Mouse (Mus musculus) adipocyte (in vitro differentiated cells): ENCODE data around the gene Meiob.

Experiments
- DNase-seq: peaks from one replicate; pipeline ENCODE4 v3.0.0-alpha.2; 2016; ENCODE audit warnings: low spot score

The Meiob gene

DNA sequence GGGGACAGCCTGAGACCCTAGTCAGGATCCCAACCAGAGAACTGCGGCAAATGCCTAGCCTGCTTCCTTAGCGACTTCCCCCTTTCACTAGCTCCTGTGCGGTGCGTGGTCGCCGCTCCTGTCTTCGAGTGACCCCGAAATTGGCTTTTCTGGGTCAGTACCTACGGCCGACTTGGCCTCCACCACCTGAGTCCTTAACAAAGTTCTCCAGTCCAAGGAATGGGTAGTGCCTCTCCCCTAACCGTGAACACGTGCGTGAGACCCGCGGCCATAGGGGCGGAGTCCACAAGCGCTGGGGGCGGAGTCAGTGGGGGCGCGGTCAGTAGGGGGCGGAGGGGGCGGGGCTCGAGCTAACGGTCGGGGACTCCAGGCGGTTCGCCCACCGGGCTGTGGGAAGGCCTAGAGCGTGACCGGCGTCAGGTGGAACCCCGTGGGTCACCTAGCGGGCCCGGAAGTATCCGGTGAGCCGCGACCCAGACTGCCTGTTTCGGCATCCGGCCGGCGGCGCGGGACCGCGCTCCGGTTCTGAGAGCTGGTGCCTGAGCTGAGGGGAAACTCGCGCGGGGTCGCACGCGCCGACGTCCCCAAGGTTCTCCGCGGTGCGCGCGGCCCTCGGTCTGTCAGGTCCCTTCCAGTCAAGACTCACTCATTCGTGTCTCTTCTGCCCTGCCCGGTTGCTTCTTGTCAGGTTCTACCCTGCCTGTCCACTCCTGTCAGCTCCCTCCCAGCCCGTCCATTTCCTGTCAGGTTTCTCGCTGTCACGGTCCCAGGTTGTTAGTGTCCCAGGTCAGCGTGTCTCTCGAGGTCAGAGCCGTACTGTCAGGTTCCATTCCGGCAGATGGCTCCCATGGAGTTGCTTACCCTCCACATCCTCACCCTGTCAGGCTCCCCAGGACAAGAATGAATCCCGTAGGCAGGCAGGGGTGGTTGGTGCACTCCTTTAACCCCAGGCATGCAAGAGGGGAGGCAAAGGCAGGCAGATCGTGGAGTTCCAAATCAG lies at the start of gene Meiob:
Meiob (plus strand) TSS at position 338 of the 1,000 bp plus-strand sequence.
- DNase-seq, result no peak

DNA sequence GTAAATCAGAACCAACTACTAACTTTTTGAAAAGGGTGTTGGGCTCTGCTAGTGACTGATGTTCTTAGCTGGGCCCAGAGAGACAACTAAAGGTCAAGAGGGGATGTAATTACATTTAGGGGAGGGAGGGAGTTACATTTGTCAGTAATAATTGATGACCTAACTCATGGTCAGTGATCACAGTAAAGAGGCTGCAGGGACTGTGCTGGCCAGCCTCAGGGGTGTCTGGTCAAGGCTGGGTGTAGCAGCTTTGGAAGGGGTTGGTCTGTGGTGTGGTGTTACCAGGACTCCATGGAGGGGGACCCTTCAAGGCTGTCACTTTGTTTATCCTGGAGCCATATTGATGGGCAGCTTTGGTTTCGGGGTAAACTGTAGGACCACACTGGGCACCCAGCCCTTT lies 46.7 kb upstream of the Meiob start:
- no peak for DNase-seq

DNA sequence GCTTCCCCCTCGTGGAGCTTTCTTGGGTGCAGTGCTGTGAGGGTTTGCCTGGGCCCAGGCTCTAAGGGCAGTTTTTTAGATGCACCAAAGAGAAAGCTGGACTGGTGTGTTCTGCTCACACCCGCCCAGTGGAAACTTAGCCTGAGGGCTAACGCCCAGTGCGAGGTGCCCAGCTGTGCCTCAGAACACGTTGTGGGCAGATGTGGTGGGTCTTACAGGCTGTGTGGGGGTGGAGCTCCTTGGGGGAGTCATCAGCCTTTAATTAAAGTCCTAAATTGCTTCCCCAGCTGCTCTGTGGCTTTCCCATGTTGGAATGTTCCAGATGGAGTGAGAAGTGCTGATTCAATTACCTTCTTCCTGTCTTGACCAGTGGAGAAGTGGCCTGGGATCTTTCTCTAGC lies 43.0 kb upstream of the Meiob start:
- no peak for DNase-seq

DNA sequence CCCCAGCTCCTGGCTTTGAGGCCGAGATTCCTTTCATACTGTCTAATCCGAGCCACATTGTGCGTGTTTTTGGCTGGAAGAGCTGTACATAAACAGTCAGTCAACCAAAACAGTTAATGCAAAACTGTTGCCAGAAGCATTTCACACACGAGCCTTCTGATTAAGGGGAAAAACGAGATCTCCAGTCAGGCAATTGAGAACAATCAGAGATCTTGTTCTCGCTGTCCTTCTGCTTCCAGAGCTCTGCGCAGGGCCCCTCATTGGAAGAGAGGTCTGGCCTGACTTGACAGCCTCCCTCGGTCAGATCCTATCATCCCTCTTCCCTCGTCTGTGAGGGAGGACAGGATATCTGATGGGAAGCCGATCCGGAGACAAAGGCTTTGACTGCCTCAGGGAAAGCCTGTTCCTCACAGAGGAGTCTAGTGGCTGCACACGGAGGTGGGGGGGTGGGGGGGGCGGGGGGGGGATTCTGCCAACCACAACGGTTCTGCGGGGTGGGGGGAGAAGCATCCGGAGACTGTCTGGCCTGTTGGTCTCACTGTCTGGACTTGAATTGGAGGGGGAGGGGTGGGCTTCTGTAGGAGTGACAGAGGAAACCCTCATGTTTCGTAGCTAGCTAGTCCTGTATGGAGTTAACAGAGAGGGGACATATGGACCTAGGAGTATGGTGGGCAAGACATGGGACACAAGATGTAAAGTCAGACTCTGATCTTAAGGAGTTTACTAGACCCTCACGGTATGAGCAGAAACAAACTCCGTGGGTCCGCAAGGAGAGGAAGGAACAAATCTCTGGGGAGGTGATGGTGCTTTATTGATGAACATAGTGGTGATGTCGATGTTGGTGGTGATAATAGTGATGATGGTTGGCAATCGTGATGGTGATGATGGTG lies 38.8 kb upstream of the Meiob start:
- DNase-seq, result no peak

DNA sequence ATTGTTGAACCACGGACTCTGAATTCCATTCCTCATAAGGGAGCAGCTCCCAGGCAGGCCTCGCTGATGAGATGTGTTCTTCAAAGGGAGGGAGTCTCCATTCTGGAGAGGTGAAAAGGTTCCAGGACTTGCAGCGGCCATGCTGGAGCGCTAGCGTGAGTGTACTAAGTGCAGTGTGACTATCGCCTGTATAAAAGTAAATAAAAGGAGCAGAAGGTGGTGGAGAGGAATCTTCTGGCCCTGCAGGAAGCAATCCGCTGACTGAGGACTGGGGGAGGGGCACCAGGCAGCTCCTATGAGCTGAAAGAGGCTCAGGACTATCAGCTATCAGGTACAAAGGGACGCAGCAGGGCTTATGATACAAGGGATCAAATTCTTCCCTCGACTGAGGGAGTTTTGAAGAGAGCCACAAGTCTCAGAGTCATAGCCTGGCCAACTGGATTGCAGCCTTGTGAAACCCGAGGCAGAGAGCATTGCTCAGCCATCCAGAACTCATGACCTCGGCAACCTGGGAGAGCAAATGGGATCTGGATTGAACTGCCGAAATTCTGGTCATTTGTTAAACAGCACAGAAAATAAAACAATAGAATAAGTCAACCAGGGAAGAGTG lies 37.7 kb upstream of the Meiob start:
- no peak for DNase-seq

DNA sequence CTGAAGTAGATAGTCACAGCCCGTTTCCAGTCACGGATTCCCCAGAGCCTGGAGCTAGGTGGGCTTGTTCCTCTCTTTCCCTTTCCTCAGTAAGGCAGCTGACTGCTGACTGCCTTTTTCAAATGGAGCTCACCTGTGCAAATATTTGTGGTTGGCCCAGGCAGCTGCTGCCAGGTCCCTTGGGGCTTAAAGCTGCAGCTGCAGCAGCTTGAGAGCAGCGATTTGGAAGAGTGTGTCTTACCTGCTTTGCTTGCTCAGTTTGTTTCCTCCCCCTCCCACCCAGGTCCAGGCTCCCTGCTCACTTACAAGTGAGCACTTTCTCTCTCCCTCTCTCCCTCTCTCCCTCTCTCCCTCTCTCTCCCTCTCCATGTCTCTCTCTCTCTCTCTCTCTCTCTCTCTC lies 34.9 kb upstream of the Meiob start:
- no peak for DNase-seq

DNA sequence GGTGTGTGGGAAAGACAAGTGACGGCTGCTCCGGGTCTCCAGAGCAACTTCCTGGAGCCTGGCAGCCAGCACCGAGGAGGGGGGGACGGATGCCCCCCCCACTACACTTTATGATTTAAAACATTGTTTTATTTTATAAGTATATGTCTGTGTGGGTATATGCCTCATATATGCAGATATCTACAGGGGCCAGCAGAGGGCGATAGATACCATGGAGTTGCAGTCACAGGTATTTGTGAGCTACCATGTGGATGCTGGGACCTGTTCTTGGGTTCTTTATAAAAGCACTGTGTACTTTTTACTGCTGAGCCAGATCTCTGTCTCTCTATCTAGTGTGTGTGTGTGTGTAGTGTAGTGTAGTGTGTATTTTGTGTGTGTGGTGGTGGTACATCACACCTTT lies 30.8 kb upstream of the Meiob start:
- no peak for DNase-seq

DNA sequence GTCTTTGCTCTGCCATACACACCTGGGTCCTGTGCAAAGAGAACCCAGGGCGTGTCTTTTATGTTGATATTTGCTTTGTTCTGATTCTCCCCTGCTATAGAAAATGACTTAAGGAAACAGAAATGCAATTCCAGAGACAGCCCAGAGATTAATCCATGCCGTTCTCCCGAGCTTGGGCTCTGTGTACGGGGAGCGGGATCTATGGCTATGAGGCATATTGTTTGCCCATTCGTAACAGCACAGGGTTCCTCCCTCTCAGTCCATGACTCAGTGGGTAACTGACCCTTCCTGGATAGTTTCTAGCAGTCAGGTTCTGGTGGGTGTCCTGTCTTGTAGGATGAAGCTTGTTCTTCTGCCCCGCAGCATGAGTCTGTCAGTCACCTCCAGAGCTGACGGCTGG lies 28.9 kb upstream of the Meiob start:
- DNase-seq, result no peak

DNA sequence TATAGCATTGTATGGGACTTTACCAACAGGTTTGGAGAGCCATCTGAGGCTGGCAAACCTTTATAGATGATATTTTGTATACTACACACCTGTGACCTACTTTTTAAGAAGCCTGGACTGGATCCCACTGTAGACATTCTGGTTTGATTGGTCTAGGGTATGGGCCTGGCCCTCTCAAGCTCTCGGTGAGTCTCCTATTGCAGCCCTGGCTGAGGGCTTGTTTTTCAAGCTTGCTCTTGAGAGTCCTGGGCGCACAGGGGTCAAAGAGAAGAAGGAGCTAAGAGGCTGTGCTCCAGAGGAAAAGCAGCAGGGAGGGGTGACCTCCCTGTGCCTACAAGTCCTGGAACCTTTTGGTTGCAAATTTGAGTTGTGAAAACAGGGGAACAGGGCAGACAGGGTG lies 27.0 kb upstream of the Meiob start:
- DNase-seq, result no peak

DNA sequence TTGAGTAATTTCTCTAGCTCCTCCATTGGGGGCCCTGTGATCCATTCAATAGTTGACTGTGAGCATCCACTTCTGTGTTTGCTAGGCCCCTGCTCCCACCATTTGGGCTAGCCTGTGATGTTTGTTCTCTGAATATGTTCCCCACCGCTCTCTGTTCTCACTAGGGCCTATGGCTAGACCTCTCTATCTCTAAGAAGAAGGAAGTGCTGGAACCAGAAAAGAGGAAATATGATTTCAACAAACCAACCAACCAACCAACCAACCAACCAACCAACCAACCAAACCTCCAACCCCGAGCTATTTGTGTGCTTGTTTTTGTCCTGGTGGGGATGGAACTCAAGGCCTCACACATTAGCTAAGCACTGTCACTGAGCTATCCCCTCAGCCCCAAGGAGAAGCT lies 23.3 kb upstream of the Meiob start:
- DNase-seq, result no peak

DNA sequence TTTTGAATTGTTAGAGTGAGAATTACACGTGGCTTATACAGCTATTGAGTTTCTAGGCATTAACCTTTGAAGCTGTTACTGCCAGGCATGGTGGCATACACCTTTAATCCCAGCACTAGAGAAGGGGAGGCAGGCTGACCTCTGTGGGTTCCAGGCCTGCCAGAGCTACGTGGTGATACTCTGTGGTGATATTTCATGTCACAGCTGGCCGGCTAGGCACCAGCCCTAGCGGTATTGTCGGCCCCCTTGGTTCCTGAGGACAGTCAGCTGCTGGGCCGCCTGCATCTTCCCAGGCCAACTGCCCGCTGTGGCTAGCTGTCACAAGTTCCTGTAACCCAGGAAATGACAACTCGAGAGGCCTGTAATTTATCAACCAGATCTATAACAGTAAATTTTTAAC lies 11.9 kb upstream of the Meiob start:
- no peak for DNase-seq

DNA sequence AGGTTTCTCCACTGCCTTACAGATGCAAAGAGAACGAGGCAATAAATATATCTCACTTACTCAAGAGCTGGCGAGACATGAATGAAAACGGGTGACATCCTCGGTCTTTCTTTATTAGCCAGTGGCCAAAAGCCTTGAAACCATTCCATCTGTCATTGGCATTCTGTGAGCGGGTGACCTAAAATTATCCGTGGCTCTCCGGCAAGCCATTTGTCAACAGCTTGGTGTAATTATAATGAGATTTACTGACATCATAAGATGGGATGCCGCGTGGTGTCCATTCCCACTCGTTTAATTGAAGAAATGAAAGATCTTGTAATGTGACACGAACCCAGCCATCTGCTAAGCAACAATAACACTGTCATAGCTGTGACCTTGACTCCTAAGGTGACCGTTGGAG lies 9.3 kb upstream of the Meiob start:
- no peak for DNase-seq

DNA sequence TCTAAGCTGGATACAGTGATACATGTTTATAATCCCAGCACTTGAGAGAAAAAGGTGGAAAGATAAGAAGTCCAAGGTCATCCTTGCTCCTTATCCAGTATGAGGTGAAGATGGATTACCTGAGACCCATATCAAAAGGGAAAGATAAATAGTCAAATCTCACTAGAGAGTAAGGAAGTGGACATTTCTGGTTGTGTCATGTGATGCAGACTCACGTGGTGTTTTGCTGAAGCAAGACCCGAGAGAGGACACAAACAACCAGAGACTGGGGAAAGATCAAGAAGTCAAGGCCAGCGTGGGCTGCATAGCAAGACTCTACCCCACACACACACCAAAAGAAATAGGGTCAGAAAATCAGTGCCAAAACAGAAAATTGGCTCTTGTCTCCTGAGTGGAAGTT lies 7.1 kb upstream of the Meiob start:
- DNase-seq, result no peak

DNA sequence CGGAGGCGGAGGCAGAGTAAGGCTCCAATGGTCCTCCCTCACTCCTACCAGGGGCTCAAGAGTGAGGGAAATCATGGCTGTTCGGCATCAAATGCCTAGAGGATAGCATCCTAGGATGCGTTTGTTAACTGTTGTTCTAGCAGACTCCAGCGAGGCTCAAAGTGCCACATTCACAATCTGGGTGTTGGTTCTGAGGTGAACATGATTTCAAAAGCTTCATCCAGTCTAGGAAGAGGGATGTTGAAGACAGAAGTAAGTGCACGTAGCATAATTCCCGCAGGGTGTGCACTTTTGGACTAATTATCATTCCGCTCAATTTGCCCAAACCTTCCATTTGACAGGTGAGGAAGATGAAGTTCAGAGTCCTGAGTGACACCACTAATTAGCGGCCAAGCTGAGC lies 5.9 kb upstream of the Meiob start:
- no peak for DNase-seq

DNA sequence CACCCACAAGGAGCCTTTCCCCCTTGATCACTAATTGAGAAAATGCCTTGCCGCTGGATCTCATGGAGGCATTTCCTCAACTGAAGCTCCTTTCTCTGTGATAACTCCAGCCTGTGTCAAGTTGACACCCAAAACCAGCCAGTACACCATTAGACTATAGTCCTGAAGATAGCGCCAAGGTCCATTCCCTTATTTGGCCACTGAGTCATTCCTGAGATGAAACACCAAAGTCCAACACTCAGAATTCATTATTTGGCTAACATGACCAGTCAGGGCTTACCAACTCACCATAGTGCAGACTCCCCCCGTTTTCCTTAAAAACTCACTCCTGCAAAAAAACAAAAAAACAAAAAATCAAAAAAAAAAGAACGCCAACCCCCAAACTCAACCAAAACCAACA lies 4.6 kb upstream of the Meiob start:
- DNase-seq, result no peak

DNA sequence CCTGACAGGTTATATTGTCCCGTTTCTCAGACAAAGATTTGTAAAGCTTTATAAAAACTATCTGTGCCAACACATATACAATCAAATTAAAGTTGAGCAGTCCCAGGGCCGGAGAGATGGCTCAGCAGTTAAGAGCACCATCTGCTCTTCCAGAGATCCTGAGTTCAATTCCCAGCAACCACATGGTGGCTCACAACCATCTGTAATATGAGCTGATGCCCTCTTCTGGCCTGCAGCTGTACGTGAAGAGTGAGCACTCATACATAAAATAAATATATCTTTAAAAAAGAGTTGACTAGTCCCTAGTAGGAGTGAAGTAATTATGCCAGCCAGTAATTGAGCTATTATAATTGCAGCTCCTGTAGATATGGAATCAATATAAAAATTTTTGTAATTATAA lies 3.6 kb upstream of the Meiob start:
- DNase-seq, result no peak

DNA sequence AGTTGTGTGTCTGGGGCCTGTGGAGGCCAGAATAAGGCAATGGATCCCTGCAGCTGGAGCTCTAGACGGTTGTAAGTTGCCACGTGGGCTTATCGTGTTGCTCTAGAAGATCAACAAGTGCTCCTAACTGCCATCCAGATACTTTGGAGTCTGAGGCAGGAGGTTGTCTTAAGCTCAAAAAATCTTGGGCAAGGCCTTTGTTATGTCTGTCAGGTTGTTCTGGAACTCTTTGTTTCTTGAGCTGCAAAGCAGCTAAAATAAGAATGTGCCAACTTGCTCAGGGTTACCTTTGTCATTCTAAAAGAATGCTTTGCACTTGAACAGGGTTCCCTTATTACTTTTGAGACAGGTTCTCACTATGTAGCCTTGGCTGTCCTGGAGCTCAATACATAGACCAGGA lies 7.1 kb downstream of the Meiob start:
- no peak for DNase-seq

DNA sequence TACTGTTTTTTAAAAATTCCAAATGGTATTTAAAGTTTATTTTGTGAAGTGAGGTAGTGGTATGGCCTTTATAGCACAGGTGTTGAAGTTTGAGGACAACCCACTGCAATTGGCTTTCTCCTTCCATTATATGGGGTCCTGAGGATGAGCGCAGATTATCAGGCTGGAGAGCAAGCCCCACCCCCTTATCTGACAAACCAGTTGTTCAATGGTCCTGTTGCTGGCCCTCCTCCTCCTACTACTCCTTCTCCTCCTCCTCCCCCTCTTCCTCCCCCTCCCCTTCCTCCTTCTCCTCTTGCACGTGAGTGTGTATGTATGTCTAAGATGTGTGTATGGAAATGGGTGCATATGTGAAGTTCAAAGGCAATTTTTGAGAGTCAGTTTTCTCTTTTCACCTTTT lies 8.1 kb downstream of the Meiob start:
- DNase-seq, result no peak

DNA sequence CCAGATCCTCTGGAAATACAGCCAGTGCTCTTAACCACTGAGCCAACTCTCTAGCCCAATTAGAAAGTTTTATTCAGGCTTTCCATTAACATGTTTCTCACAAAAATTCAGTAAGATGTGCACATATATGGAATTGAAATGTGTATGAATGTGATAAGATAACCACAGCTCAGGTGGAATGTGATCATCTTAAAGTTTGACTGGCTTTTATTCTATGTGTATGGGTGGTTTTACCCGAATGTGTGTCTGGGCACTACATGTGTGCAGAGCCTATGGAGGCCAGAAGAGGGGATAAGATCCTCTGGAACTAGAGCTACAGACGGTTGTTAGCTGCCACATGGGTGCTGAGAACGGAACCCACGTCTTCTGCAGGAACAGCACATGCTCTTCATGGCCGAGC lies 11.2 kb downstream of the Meiob start:
- DNase-seq, result no peak

DNA sequence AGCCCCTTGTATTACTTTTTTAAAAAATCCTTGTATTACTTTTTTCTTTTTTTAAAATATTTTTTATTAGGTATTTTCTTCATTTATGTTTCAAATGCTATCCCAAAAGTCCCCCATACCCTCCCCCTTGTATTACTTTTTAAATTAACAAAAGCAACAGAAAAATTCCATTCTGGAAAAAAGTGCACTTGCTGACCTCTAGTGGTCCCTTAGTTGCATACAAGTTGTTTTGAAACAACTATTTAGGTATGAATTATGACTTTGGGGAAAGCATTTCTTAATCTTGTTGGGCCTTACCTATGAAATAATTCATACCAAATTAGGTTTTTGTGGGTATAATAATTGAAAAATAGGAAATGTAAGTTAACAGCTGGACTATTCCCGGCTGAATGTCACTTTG lies 13.4 kb downstream of the Meiob start:
- peak; percentile 57 for DNase-seq

DNA sequence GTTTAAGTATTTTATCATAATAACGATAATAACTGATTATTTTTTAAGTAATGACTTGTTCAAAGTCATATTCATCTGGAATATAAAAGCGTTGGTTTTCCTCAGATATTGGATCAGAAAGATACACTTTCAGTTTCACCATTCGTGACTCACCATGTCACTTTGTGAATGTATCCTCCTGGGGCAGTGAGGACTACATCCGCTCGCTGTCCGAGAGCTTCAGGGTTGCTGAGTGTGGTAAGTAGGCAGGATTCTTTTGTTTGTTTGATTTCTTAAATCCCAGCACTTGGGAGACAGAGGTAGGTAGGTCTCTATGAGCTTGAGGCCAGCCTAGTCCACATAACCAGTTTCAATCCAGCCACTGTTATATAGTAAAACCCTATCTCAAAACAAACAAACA lies 14.1 kb downstream of the Meiob start:
- peak; percentile 35 for DNase-seq

DNA sequence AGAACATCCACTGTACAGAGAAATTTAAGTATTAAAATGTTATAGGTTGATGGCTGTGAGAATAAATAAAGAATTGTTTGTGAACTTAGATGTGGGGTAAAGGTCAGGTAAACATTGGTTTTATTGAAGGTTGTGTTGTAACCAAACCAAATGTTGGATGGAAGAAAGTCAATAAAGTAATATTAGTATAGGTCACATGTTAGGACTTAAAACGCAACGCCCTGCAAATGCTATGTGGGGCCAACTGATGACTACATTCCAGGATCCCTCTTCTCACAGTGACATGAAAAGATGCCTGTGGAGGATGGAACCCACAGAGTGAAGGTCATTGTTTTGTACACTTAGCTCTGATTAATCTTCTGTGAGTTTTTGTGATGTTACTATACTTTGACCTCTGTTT lies 15.4 kb downstream of the Meiob start:
- DNase-seq, result no peak
